Mouse (Mus musculus): ENCODE data around the gene Ear2. TPM values are rescaled to one million over a fixed set of nuclear protein-coding genes. Genes with fewer than 3 reads are reported as not detected.

Gene Ear2
- 0.23 TPM in 1 of 2 replicates, not detected in the other for polyA plus RNA-seq (2015; fragmentation: Nextera tagmentation; extraction: Ambion mirVana)

DNA sequence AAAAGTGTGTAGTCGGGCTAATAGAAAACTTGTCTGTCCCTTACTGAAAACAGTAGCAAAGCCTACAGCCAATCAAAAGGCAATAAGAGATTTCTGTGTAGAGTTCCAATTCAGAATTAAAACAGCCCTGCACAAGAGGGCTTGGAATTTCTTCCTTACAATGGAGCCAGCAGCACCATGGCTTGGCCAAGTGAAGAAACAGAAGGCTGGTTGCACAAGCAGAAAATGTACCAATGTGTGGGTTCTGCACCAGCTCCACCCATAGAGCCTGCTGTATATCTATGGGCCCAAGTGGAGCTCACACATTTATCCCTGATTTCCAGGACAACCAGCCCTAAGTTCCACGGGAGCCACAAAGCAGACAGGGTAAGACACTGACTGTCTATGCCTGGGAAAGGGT, at the start of gene Ear2:
Ear2 (plus strand) TSS at position 301 of the 400 bp plus-strand sequence.

DNA sequence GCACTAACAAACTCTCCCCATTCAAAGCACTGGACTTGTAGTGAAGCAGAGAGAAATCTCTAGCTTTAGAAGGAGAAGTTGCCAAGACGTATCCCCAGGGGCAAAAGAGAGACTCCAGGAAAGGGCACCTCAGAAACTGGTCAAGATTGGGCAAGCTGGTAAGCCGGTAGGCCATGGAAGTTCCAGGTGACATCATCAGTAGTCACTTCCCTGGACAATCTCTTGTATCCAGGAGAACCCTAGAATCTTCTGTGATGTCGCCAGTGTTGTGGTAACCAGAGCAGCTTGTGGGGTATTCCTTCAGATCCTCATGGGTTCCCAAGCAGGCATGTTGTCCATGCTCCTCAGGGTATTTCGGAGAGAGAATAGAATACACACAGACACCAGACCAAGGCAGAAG, 21.1 kb downstream of the Ear2 start, which contains the start of gene Gm3327:
Gm3327 (plus strand) TSS at position 301 of the 400 bp plus-strand sequence.

Other genes with a start within 250 kb of the Ear2 start
- not detected in 2 replicates for gene Ear1, start 227.1 kb upstream of the Ear2 start, polyA plus RNA-seq (2015; fragmentation: Nextera tagmentation; extraction: Ambion mirVana)
- gene Ear10, start 179.1 kb upstream of the Ear2 start, polyA plus RNA-seq (2015; fragmentation: Nextera tagmentation; extraction: Ambion mirVana) = not detected in 2 replicates
- 3.5 and 4.0 TPM in 2 replicates for gene Gm8113, start 177.3 kb upstream of the Ear2 start, polyA plus RNA-seq (2015; fragmentation: Nextera tagmentation; extraction: Ambion mirVana)
- gene Ang5, start 145.6 kb upstream of the Ear2 start, polyA plus RNA-seq (2015; fragmentation: Nextera tagmentation; extraction: Ambion mirVana) = not detected in 2 replicates
- gene Ang6, start 100.4 kb upstream of the Ear2 start, polyA plus RNA-seq (2015; fragmentation: Nextera tagmentation; extraction: Ambion mirVana) = not detected in 2 replicates
- not detected in 2 replicates for gene Gm3327, start 21.2 kb downstream of the Ear2 start, polyA plus RNA-seq (2015; fragmentation: Nextera tagmentation; extraction: Ambion mirVana)
- gene Gm8212, start 95.0 kb downstream of the Ear2 start, polyA plus RNA-seq (2015; fragmentation: Nextera tagmentation; extraction: Ambion mirVana) = not detected in 2 replicates
- gene 4930503E14Rik, start 110.6 kb downstream of the Ear2 start, polyA plus RNA-seq (2015; fragmentation: Nextera tagmentation; extraction: Ambion mirVana) = not detected in 2 replicates
- gene Gm8220, start 182.9 kb downstream of the Ear2 start, polyA plus RNA-seq (2015; fragmentation: Nextera tagmentation; extraction: Ambion mirVana) = not detected in 2 replicates
- gene Gm5930, start 235.9 kb downstream of the Ear2 start, polyA plus RNA-seq (2015; fragmentation: Nextera tagmentation; extraction: Ambion mirVana) = not detected in 2 replicates